Comparison of ENCODE assay signal across 12 mouse cellular contexts in genomic region chr12:108758682-108759081, GRCm38 (mm10). TPM values are rescaled to one million over a fixed set of nuclear protein-coding genes. Genes with fewer than 3 reads are reported as not detected.
A peak's percentile ranks its signal among the peaks of the same experiment; 100 is the strongest.
DNase-seq lines count a peak whose midpoint lies in the region; ATAC-seq and TF ChIP-seq lines count a peak whose summit lies in the region.
"Had no signal": no experiment of that assay in that cellular context is flagged by ENCODE, and none has a peak within 500 bp of the region (broad histone marks: within the 10 kb centered on the region; RNA-seq: fewer than 3 reads in every experiment).

No protein-coding gene starts in this region.

- no peak overlapping the region for H3K27ac ChIP-seq in kidney, adult 2 months (ENCODE audit: insufficient read depth, low read depth, low read length)
- no peak overlapping the region for H3K27ac ChIP-seq in stomach, embryonic 16.5 days (ENCODE audit: low read length)
- H3K27ac ChIP-seq in stomach, postnatal 0 days (replicated peaks) = no peak overlapping the region
- H3K27ac ChIP-seq: embryonic facial prominence, embryonic 12.5 days; kidney, postnatal 0 days; stomach, embryonic 15.5 days had no signal

- DNase-seq in cerebellum, adult 9-10 months = peak; percentile 19
- DNase-seq in cerebellum, postnatal 25 days = no peak
- DNase-seq in kidney, postnatal 10 days = peak; percentile 8
- no peak for DNase-seq in kidney, adult 2 months
- no peak for DNase-seq in stomach, postnatal 0 days (ENCODE audit: low spot score)
- DNase-seq in naive thymus-derived CD4-positive, alpha-beta T cell, adult 2 months (ENCODE audit: low read depth) = peak; percentile 14
- DNase-seq in urinary bladder, adult 2 months (ENCODE audit: low spot score) = no peak

- 89% methylated on average over 13 of the region's 13 CpGs for WGBS in kidney, adult 2 months
- 83% methylated on average over 13 of the region's 13 CpGs for WGBS in stomach, embryonic 16.5 days
- 84% methylated on average over 13 of the region's 13 CpGs for WGBS in stomach, postnatal 0 days

- H3K9me3 ChIP-seq in stomach, embryonic 16.5 days (replicated peaks; ENCODE audit: control insufficient read depth, low read length) = no peaks in the 10 kb centered on the region
- H3K9me3 ChIP-seq in stomach, postnatal 0 days (ENCODE audit: control insufficient read depth, low read length) = no peaks in the 10 kb centered on the region
- H3K9me3 ChIP-seq: embryonic facial prominence, embryonic 12.5 days; megakaryocyte, embryonic 14.5 days; stomach, embryonic 15.5 days had no signal

- H3K27me3 ChIP-seq in kidney, adult 2 months (replicated peaks; ENCODE audit: control insufficient read depth, insufficient read depth, low read length) = no peaks in the 10 kb centered on the region
- no peaks in the 10 kb centered on the region for H3K27me3 ChIP-seq in stomach, embryonic 16.5 days (ENCODE audit: control insufficient read depth, insufficient read depth, low read length)
- no peaks in the 10 kb centered on the region for H3K27me3 ChIP-seq in stomach, postnatal 0 days (ENCODE audit: control insufficient read depth, insufficient read depth, low read length)
- H3K27me3 ChIP-seq: embryonic facial prominence, embryonic 12.5 days; stomach, embryonic 15.5 days had no signal

- no peak for TF ChIP-seq POLR2A in kidney, adult 2 months (IDR thresholded peaks at IDR 0.05; ENCODE audit: low read depth, low read length)

- no peaks in the 10 kb centered on the region for H3K4me1 ChIP-seq in kidney, adult 2 months (ENCODE audit: control insufficient read depth, insufficient read depth, low read length)
- H3K4me1 ChIP-seq in stomach, embryonic 16.5 days (ENCODE audit: control insufficient read depth, insufficient read depth, low read length) = no peaks in the 10 kb centered on the region
- H3K4me1 ChIP-seq in stomach, postnatal 0 days (replicated peaks; ENCODE audit: control insufficient read depth, insufficient read depth) = no peaks in the 10 kb centered on the region
- H3K4me1 ChIP-seq: embryonic facial prominence, embryonic 12.5 days had no signal

- peak overlapping the region; percentile 43; the same call in 1 of the 2 replicates for H3K9ac ChIP-seq in stomach, embryonic 16.5 days (ENCODE audit: low read length)
- H3K9ac ChIP-seq in stomach, postnatal 0 days (ENCODE audit: low read length) = no peak overlapping the region
- H3K9ac ChIP-seq: embryonic facial prominence, embryonic 12.5 days; stomach, embryonic 15.5 days had no signal

- ATAC-seq in stomach, embryonic 16.5 days (ENCODE audit: insufficient read depth, low FRiP score) = no peak
- ATAC-seq in stomach, postnatal 0 days (ENCODE audit: low FRiP score, low TSS enrichment) = no peak

- H3K36me3 ChIP-seq in kidney, adult 2 months (ENCODE audit: control insufficient read depth, insufficient read depth, low read length) = no peaks in the 10 kb centered on the region
- no peaks in the 10 kb centered on the region for H3K36me3 ChIP-seq in stomach, embryonic 16.5 days (ENCODE audit: control insufficient read depth, insufficient read depth, low read length)
- H3K36me3 ChIP-seq in stomach, postnatal 0 days (ENCODE audit: control insufficient read depth, insufficient read depth, low read length) = no peaks in the 10 kb centered on the region
- H3K36me3 ChIP-seq: embryonic facial prominence, embryonic 12.5 days; stomach, embryonic 15.5 days had no signal

- no peak overlapping the region for H3K4me3 ChIP-seq in kidney, adult 2 months (ENCODE audit: insufficient read depth, low read depth, low read length)
- H3K4me3 ChIP-seq in stomach, embryonic 16.5 days (replicated peaks; ENCODE audit: low read length) = no peak overlapping the region
- no peak overlapping the region for H3K4me3 ChIP-seq in stomach, postnatal 0 days (ENCODE audit: low read depth, low read length)

- TF ChIP-seq EP300 in stomach, postnatal 0 days (optimal IDR thresholded peaks at IDR 0.05) = no peak

- no peak for TF ChIP-seq CTCF in kidney, adult 2 months (conservative IDR thresholded peaks at IDR 0.05; ENCODE audit: insufficient read depth, insufficient read length, low read depth, low read length)
- no peak for TF ChIP-seq CTCF in stomach, postnatal 0 days (IDR thresholded peaks at IDR 0.05; ENCODE audit: low read depth)

- no peak overlapping the region for H3K4me2 ChIP-seq in stomach, embryonic 16.5 days (ENCODE audit: low read depth, low read length)
- no peak overlapping the region for H3K4me2 ChIP-seq in stomach, postnatal 0 days (replicated peaks; ENCODE audit: low read depth)

RNA-seq across cellular contexts. Expression of gene Yy1, which starts 34.1 kb away (rescaled TPM):
- polyA plus RNA-seq in kidney, adult 2 months (2012; rRNA removed) = 13.5 and 14.1 TPM in 2 replicates
- polyA plus RNA-seq in stomach, embryonic 16.5 days (2015; fragmentation: Nextera tagmentation; extraction: Ambion mirVana) = 11.6 and 14.3 TPM in 2 replicates
- polyA plus RNA-seq in stomach, postnatal 0 days (2015; fragmentation: Nextera tagmentation; extraction: Ambion mirVana) = 9.6 and 9.9 TPM in 2 replicates
- polyA plus RNA-seq in urinary bladder, adult 2 months (2012; rRNA removed) = 25.2 and 33.8 TPM in 2 replicates

RNA-seq across cellular contexts. Expression of gene Degs2, which starts 56.6 kb away (rescaled TPM):
- polyA plus RNA-seq in kidney, adult 2 months (2012; rRNA removed) = 24.2 and 28.8 TPM in 2 replicates
- polyA plus RNA-seq in stomach, embryonic 16.5 days (2015; fragmentation: Nextera tagmentation; extraction: Ambion mirVana) = 42.9 and 56.5 TPM in 2 replicates
- 172 and 174 TPM in 2 replicates for polyA plus RNA-seq in stomach, postnatal 0 days (2015; fragmentation: Nextera tagmentation; extraction: Ambion mirVana)
- 55.0 and 72.3 TPM in 2 replicates for polyA plus RNA-seq in urinary bladder, adult 2 months (2012; rRNA removed)

Comparison
In these comparisons a context has a peak if more than half of its experiments do, and no peak if none do; other contexts are left out.
1. DNase-seq: peak in cerebellum, adult 9-10 months (single experiment), kidney, postnatal 10 days (single experiment) and naive thymus-derived CD4-positive, alpha-beta T cell, adult 2 months (single experiment); none in cerebellum, postnatal 25 days (0 of 2), kidney, adult 2 months (single experiment), stomach, postnatal 0 days (single experiment) and urinary bladder, adult 2 months (single experiment).